Mouse (Mus musculus) stomach, embryonic 15.5 days (tissue): ENCODE data around the gene Shank3. TPM values are rescaled to one million over a fixed set of nuclear protein-coding genes. Genes with fewer than 3 reads are reported as not detected.

Experiments used
- ATAC-seq: fragments of 200-750 bp; cut with Nextera tagmentation; 2 replicates; pipeline ENCODE4 v1.8.0; 2017; ENCODE audit warnings: low read depth, moderate number of reproducible peaks, moderate TSS enrichment; ENCODE audit not compliant: insufficient read depth, low FRiP score
- H3K27ac ChIP-seq: fragments of 300-500 bp; sonication (generic); 2 replicates; pipeline ENCODE4 v1.5.1; 2015; ENCODE audit warnings: mild to moderate bottlenecking, inconsistent platforms
- H3K27me3 ChIP-seq: fragments of 300-500 bp; sonication (generic); replicated peaks from 2 replicates; pipeline ENCODE4 v1.6.1; 2015; ENCODE audit warnings: inconsistent platforms
- H3K36me3 ChIP-seq: fragments of 300-500 bp; sonication (generic); 2 replicates; pipeline ENCODE4 v1.6.1; 2015; ENCODE audit warnings: inconsistent platforms
- H3K4me1 ChIP-seq: fragments of 300-500 bp; sonication (generic); 2 replicates; pipeline ENCODE4 v1.6.1; 2015; ENCODE audit warnings: inconsistent platforms
- H3K4me2 ChIP-seq: fragments of 300-500 bp; sonication (generic); 2 replicates; pipeline ENCODE4 v1.6.1; 2015; ENCODE audit warnings: mild to moderate bottlenecking, inconsistent platforms
- H3K4me3 ChIP-seq: fragments of 300-500 bp; sonication (generic); replicated peaks from 2 replicates; pipeline ENCODE4 v1.5.1; 2015; ENCODE audit warnings: inconsistent platforms
- H3K9ac ChIP-seq: fragments of 300-500 bp; sonication (generic); 2 replicates; pipeline ENCODE4 v1.6.1; 2015; ENCODE audit warnings: inconsistent platforms
- H3K9me3 ChIP-seq: fragments of 300-500 bp; sonication (generic); 2 replicates; pipeline ENCODE4 v1.6.1; 2016; ENCODE audit warnings: inconsistent platforms
- WGBS: fragments of 180-500 bp; shearing (Covaris S2); methylation state at CpG from one replicate; pipeline ENCODE4 v1.1.7; 2015; 5-methylcytosine and 5-hydroxymethylcytosine counted together
- polyA plus RNA-seq: library from polyadenylated mRNA; unstranded; fragments of >200 nt; fragmentation: Nextera tagmentation; extraction: Ambion mirVana; gene quantifications from 2 replicates; pipeline ENCODE4 v1.2.1, GENCODE M21; 2015

Shank3 gene
- polyA plus RNA-seq, 1 experiment from 2014 or later, result 1.9 TPM

GRCm38 (mm10) chr15:89527466-89527865 is 28.0 kb downstream of the Shank3 start:
- no peak for ATAC-seq
- H3K36me3 ChIP-seq, result no peaks in the 10 kb centered on the region
- 0 out of 2 replicates have a peak, but pooled peaks cover 11% of the 10 kb centered on the region for H3K4me1 ChIP-seq
- H3K9me3 ChIP-seq, result no peaks in the 10 kb centered on the region
- no peak overlapping the region for H3K27ac ChIP-seq
- H3K27me3 ChIP-seq, result peaks cover 23% of the 10 kb centered on the region
- 81% methylated on average over 7 of the region's 7 CpGs for WGBS
- H3K4me2 ChIP-seq, result no peak overlapping the region
- no peak overlapping the region for H3K9ac ChIP-seq
- H3K4me3 ChIP-seq, result no peak overlapping the region

- Histone ChIP-seq H3K4me2 (no peak overlapping the region), H3K4me3 (no peak overlapping the region), H3K9me3 (no peaks in the 10 kb centered on the region), H3K9ac (no peak overlapping the region), H3K27ac (no peak overlapping the region), H3K27me3 (peaks cover 20% of the 10 kb centered on the region), H3K36me3 (no peaks in the 10 kb centered on the region), H3K4me1 (0 out of 2 replicates have a peak, but pooled peaks cover 11% of the 10 kb centered on the region)
- ATAC-seq, result no peak
- WGBS, result 82% methylated on average over 18 of the region's 18 CpGs
Observed at GRCm38 (mm10) chr15:89528201-89528850, 28.9 kb downstream of the Shank3 start.

- Histone ChIP-seq H3K9ac (no peak overlapping the region), H3K4me2 (no peak overlapping the region), H3K4me3 (no peak overlapping the region), H3K27me3 (peaks cover 17% of the 10 kb centered on the region), H3K27ac (no peak overlapping the region), H3K9me3 (no peaks in the 10 kb centered on the region), H3K4me1 (0 out of 2 replicates have a peak, but pooled peaks cover 8% of the 10 kb centered on the region), H3K36me3 (no peaks in the 10 kb centered on the region)
- WGBS, result 89% methylated on average over 10 of the region's 10 CpGs
- no peak for ATAC-seq
Observed at GRCm38 (mm10) chr15:89528923-89529322, 29.5 kb downstream of the Shank3 start.

DNA sequence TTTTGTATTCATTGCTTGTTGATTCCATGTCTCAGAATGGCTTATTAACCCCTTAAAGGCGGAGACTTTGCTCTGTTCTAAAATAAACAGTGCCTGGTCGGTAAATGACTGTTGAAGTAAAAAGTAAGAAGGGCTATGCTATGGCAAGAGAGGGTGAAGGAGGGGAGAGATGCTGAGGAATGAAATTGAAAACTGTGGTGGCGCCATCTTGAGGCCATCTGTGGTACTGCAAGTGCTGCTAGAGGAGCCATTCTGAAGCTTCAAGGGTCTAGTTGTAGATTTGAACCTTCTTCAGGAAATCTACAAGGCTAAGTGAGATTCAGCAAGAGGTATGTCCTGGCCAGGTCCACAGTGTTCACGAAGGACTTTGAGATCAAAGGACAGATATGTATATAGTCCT is 30.9 kb downstream of the Shank3 start:
- H3K4me1 ChIP-seq, result 0 out of 2 replicates have a peak, but pooled peaks cover 4% of the 10 kb centered on the region
- ATAC-seq, result no peak
- no peak overlapping the region for H3K4me2 ChIP-seq
- H3K9ac ChIP-seq, result no peak overlapping the region
- no peak overlapping the region for H3K27ac ChIP-seq
- no peaks in the 10 kb centered on the region for H3K36me3 ChIP-seq
- no peak overlapping the region for H3K4me3 ChIP-seq
- peaks cover 6% of the 10 kb centered on the region; the same call in 1 of the 2 replicates for H3K27me3 ChIP-seq
- H3K9me3 ChIP-seq, result no peaks in the 10 kb centered on the region
- WGBS, result 12% methylated on average over 4 of the region's 4 CpGs

DNA sequence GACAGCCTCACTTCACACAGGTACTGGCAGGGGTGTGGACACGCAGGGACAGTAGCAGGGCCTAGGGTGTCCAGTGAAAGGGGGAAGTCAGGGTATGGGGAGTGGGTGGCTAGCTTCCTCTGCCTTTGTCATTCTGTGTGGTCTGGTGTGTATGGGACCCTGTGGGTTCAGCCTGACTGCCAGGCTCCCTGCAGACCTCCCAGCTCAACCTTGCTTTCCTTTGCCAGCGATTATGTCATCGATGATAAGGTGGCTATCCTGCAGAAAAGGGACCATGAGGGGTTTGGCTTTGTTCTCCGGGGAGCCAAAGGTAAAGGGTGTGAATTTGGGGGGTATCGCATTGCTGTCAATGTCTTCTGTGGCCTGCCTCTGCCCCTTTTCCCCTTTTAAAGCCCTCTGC is 32.0 kb downstream of the Shank3 start:
- H3K27ac ChIP-seq, result no peak overlapping the region
- no peak overlapping the region for H3K4me2 ChIP-seq
- 87% methylated on average over 5 of the region's 5 CpGs for WGBS
- H3K4me3 ChIP-seq, result no peak overlapping the region
- no peak overlapping the region for H3K9ac ChIP-seq
- H3K9me3 ChIP-seq, result no peaks in the 10 kb centered on the region
- H3K27me3 ChIP-seq, result no peaks in the 10 kb centered on the region
- 0 out of 2 replicates have a peak, but pooled peaks cover 4% of the 10 kb centered on the region for H3K4me1 ChIP-seq
- H3K36me3 ChIP-seq, result no peaks in the 10 kb centered on the region
- ATAC-seq, result no peak

- Histone ChIP-seq H3K9me3 (no peaks in the 10 kb centered on the region), H3K27ac (no peak overlapping the region), H3K4me1 (0 out of 2 replicates have a peak, but pooled peaks cover 4% of the 10 kb centered on the region), H3K27me3 (no peaks in the 10 kb centered on the region), H3K4me2 (peak overlapping the region; percentile 13; the same call in 1 of the 2 replicates), H3K36me3 (no peaks in the 10 kb centered on the region), H3K4me3 (no peak overlapping the region), H3K9ac (no peak overlapping the region)
- 35% methylated on average over 29 of the region's 29 CpGs for WGBS
- no peak for ATAC-seq
Observed at GRCm38 (mm10) chr15:89532026-89532923, 32.9 kb downstream of the Shank3 start.

DNA sequence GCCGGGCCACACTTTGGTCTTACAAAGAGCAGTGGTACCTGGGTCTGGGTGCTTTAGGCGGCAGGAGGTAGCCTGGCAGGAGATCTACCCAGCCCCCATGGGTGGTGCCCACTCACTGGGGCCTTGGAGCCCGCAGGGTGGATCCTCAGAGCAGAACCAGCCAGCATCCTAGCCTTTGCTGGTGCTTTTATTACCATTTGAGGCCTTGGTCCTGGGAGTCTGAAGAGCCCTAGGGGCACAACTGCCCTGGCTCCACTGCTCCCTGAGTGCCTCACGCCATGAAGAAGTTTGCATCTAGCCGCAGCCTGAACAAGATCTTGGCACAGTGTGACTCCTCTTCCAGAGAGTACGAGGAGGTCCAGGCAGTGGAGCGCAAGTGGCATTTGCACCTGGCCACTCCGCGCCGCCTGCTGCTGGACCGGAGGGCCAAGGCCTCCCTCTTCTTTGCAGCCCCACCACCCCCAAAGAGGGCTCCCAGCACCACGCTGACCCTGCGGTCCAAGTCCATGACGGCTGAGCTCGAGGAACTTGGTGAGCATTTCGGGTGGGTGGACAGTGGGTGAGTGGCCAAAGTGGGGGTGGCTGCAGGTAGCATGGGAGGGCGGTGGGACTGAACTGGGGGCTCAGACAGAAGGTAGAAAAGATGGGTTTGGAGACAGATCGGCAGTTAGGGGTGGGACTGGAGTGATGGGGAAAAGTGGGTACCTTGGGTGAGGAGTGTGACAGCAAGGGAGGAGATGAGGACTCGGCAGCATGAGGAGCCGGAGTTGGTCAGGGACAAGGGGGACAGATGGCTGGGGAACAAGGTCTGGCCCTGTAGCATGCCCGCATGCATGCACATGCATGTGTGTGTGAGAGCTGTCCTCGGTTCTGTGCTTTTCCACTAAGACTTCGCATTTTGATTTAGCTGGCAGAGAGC is 33.8 kb downstream of the Shank3 start:
- Histone ChIP-seq H3K27me3 (no peaks in the 10 kb centered on the region), H3K36me3 (no peaks in the 10 kb centered on the region), H3K4me2 (peak overlapping the region; percentile 13; the same call in 1 of the 2 replicates), H3K9ac (no peak overlapping the region), H3K27ac (no peak overlapping the region), H3K4me1 (0 out of 2 replicates have a peak, but pooled peaks cover 4% of the 10 kb centered on the region), H3K9me3 (no peaks in the 10 kb centered on the region), H3K4me3 (no peak overlapping the region)
- 0 out of 2 replicates have a peak, but pooled peaks have one; percentile 16 for ATAC-seq
- 85% methylated on average over 23 of the region's 23 CpGs for WGBS

GRCm38 (mm10) chr15:89533843-89534207 is 34.4 kb downstream of the Shank3 start:
- 86% methylated on average over 10 of the region's 10 CpGs for WGBS
- ATAC-seq, result no peak
- no peaks in the 10 kb centered on the region for H3K27me3 ChIP-seq
- no peak overlapping the region for H3K4me2 ChIP-seq
- no peak overlapping the region for H3K4me3 ChIP-seq
- no peaks in the 10 kb centered on the region for H3K36me3 ChIP-seq
- H3K27ac ChIP-seq, result no peak overlapping the region
- no peaks in the 10 kb centered on the region for H3K9me3 ChIP-seq
- H3K9ac ChIP-seq, result no peak overlapping the region
- 0 out of 2 replicates have a peak, but pooled peaks cover 4% of the 10 kb centered on the region for H3K4me1 ChIP-seq

DNA sequence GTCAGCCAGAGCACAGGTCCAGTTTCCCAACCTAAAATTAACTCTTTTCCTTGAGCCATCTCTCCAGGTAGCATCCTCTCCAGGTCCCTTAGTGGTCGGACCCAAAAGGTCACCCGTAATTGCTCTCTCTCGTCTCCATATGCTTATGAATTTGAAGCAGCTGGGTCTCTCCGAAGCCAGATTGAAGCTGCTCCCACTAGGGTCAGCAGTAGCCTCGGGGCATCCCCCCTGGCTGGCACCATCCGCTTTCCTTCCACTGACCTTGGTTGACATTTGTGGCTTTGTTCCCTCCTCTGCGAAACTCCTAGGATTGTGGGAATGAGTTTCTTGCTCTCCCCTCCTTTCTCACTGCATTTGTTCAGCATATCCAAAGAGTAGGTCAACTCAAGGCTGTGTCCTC is 44.7 kb downstream of the Shank3 start:
- Histone ChIP-seq H3K4me2 (no peak overlapping the region), H3K27ac (no peak overlapping the region), H3K36me3 (0 out of 2 replicates have a peak, but pooled peaks cover 3% of the 10 kb centered on the region), H3K4me3 (no peak overlapping the region), H3K4me1 (0 out of 2 replicates have a peak, but pooled peaks cover 5% of the 10 kb centered on the region), H3K9ac (no peak overlapping the region), H3K9me3 (no peaks in the 10 kb centered on the region), H3K27me3 (peaks cover 16% of the 10 kb centered on the region)
- 88% methylated on average over 7 of the region's 7 CpGs for WGBS
- no peak for ATAC-seq

- Histone ChIP-seq H3K9ac (no peak overlapping the region), H3K9me3 (no peaks in the 10 kb centered on the region), H3K27me3 (peaks cover 16% of the 10 kb centered on the region), H3K4me1 (0 out of 2 replicates have a peak, but pooled peaks cover 5% of the 10 kb centered on the region), H3K27ac (no peak overlapping the region), H3K4me3 (peak overlapping the region; percentile 28), H3K4me2 (peak overlapping the region; percentile 53), H3K36me3 (0 out of 2 replicates have a peak, but pooled peaks cover 9% of the 10 kb centered on the region)
- ATAC-seq, result 0 out of 2 replicates have a peak, but pooled peaks have one; percentile 2
- WGBS, result 67% methylated on average over 8 of the region's 8 CpGs
Observed at GRCm38 (mm10) chr15:89547321-89547720, 47.9 kb downstream of the Shank3 start.
